Mouse (Mus musculus) midbrain, embryonic 12.5 days (tissue): Measurements from ENCODE around the gene Cd69. TPM values are rescaled to one million over a fixed set of nuclear protein-coding genes. Genes with fewer than 3 reads are reported as not detected.

Source experiments
- ATAC-seq: fragments of 200-750 bp; cut with Nextera tagmentation; 2 replicates; pipeline ENCODE4 v1.8.0; 2017; ENCODE audit warnings: low read depth, moderate TSS enrichment, moderate library complexity; ENCODE audit not compliant: low FRiP score
- H3K27ac ChIP-seq: fragments of 300-500 bp; sonication (generic); replicated peaks from 2 replicates; pipeline ENCODE4 v1.5.1; 2016; ENCODE audit warnings: mild to moderate bottlenecking
- H3K27me3 ChIP-seq: fragments of 300-500 bp; sonication (generic); 2 replicates; pipeline ENCODE4 v1.6.1; 2016; ENCODE audit warnings: mild to moderate bottlenecking
- H3K36me3 ChIP-seq: fragments of 300-500 bp; sonication (generic); 2 replicates; pipeline ENCODE4 v1.6.1; 2016
- H3K4me1 ChIP-seq: fragments of 300-500 bp; sonication (generic); 2 replicates; pipeline ENCODE4 v1.6.1; 2016
- H3K4me2 ChIP-seq: fragments of 300-500 bp; sonication (generic); replicated peaks from 2 replicates; pipeline ENCODE4 v1.6.1; 2016; ENCODE audit warnings: mild to moderate bottlenecking, moderate library complexity
- H3K4me3 ChIP-seq: fragments of 300-500 bp; sonication (generic); 2 replicates; pipeline ENCODE4 v1.5.1; 2016; ENCODE audit warnings: mild to moderate bottlenecking
- H3K9ac ChIP-seq: fragments of 300-500 bp; sonication (generic); replicated peaks from 2 replicates; pipeline ENCODE4 v1.6.1; 2016; ENCODE audit warnings: mild to moderate bottlenecking, moderate library complexity
- H3K9me3 ChIP-seq: fragments of 300-500 bp; sonication (generic); 2 replicates; pipeline ENCODE4 v1.6.1; 2016; ENCODE audit warnings: mild to moderate bottlenecking
- WGBS: fragments of 180-500 bp; shearing (Covaris S2); methylation state at CpG from one replicate; pipeline ENCODE4 v1.1.7; 2016; 5-methylcytosine and 5-hydroxymethylcytosine counted together
- polyA plus RNA-seq: library from polyadenylated mRNA; unstranded; fragments of >200 nt; fragmentation: Nextera tagmentation; extraction: Ambion mirVana; gene quantifications from 2 replicates; pipeline ENCODE4 v1.2.1, GENCODE M21; 2016

The Cd69 gene
- polyA plus RNA-seq, 1 experiment from 2014 or later = not detected

- Histone ChIP-seq H3K9ac (no peak overlapping the region), H3K4me2 (no peak overlapping the region), H3K9me3 (no peaks in the 10 kb centered on the region), H3K36me3 (no peaks in the 10 kb centered on the region), H3K4me3 (no peak overlapping the region), H3K4me1 (0 out of 2 replicates have a peak, but pooled peaks cover 3% of the 10 kb centered on the region), H3K27me3 (no peaks in the 10 kb centered on the region), H3K27ac (no peak overlapping the region)
- 89% methylated on average over 6 of the region's 6 CpGs for WGBS
- ATAC-seq = no peak
Measured at GRCm38 (mm10) chr6:129233366-129233954, 41.8 kb downstream of the Cd69 start.

DNA sequence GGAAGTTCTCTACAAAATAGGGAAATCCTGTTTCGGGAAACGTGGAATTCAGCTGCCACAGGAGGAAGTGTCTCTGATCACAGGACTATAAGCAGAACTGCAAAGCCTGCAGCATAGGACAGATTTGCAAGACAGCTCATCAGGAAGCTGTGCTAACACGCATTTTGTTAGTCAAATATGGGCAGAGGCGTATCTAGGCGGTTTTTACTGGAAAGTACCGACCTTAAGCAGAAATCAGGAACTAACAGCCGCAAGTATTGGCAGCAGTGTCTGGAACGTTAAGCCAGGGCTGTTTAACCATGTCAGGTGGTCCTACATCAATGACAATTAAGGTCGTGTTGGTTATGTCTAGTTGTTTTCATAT lies 42.4 kb downstream of the Cd69 start:
- Histone ChIP-seq H3K27ac (no peak overlapping the region), H3K9me3 (no peaks in the 10 kb centered on the region), H3K27me3 (no peaks in the 10 kb centered on the region), H3K9ac (no peak overlapping the region), H3K4me1 (0 out of 2 replicates have a peak, but pooled peaks cover 3% of the 10 kb centered on the region), H3K36me3 (no peaks in the 10 kb centered on the region), H3K4me3 (no peak overlapping the region), H3K4me2 (no peak overlapping the region)
- ATAC-seq = no peak
- 87% methylated on average over 9 of the region's 9 CpGs for WGBS

- no peak overlapping the region for H3K4me2 ChIP-seq
- no peak overlapping the region for H3K9ac ChIP-seq
- H3K9me3 ChIP-seq = no peaks in the 10 kb centered on the region
- no peak for ATAC-seq
- H3K36me3 ChIP-seq = no peaks in the 10 kb centered on the region
- H3K27ac ChIP-seq = no peak overlapping the region
- H3K4me1 ChIP-seq = no peaks in the 10 kb centered on the region
- H3K4me3 ChIP-seq = no peak overlapping the region
- WGBS = 78% methylated on average over 5 of the region's 5 CpGs
- no peaks in the 10 kb centered on the region for H3K27me3 ChIP-seq
Measured at GRCm38 (mm10) chr6:129232005-129232841, 43.0 kb downstream of the Cd69 start.

GRCm38 (mm10) chr6:129229774-129230578 lies 45.3 kb downstream of the Cd69 start:
- no peaks in the 10 kb centered on the region for H3K27me3 ChIP-seq
- no peak overlapping the region for H3K4me2 ChIP-seq
- no peaks in the 10 kb centered on the region for H3K9me3 ChIP-seq
- WGBS = 79% methylated on average over 3 of the region's 3 CpGs
- H3K36me3 ChIP-seq = no peaks in the 10 kb centered on the region
- H3K27ac ChIP-seq = no peak overlapping the region
- no peak overlapping the region for H3K9ac ChIP-seq
- no peak for ATAC-seq
- no peaks in the 10 kb centered on the region for H3K4me1 ChIP-seq
- no peak overlapping the region for H3K4me3 ChIP-seq

GRCm38 (mm10) chr6:129228935-129229773 lies 46.1 kb downstream of the Cd69 start:
- Histone ChIP-seq H3K27me3 (no peaks in the 10 kb centered on the region), H3K4me1 (no peaks in the 10 kb centered on the region), H3K27ac (no peak overlapping the region), H3K9me3 (no peaks in the 10 kb centered on the region), H3K36me3 (no peaks in the 10 kb centered on the region), H3K9ac (no peak overlapping the region), H3K4me2 (no peak overlapping the region), H3K4me3 (no peak overlapping the region)
- no peak for ATAC-seq
- WGBS = 71% methylated on average over 3 of the region's 3 CpGs

GRCm38 (mm10) chr6:129225078-129225477 lies 50.2 kb downstream of the Cd69 start:
- no peaks in the 10 kb centered on the region for H3K36me3 ChIP-seq
- WGBS = 84% methylated on average over 2 of the region's 2 CpGs
- H3K27me3 ChIP-seq = no peaks in the 10 kb centered on the region
- H3K4me2 ChIP-seq = no peak overlapping the region
- H3K9ac ChIP-seq = no peak overlapping the region
- H3K27ac ChIP-seq = no peak overlapping the region
- ATAC-seq = no peak
- H3K4me1 ChIP-seq = no peaks in the 10 kb centered on the region
- no peaks in the 10 kb centered on the region for H3K9me3 ChIP-seq
- no peak overlapping the region for H3K4me3 ChIP-seq

GRCm38 (mm10) chr6:129224090-129224489 lies 51.1 kb downstream of the Cd69 start:
- WGBS = 85% methylated on average over 1 of the region's 1 CpGs
- H3K4me3 ChIP-seq = no peak overlapping the region
- H3K9ac ChIP-seq = no peak overlapping the region
- no peaks in the 10 kb centered on the region for H3K9me3 ChIP-seq
- no peak for ATAC-seq
- no peaks in the 10 kb centered on the region for H3K36me3 ChIP-seq
- no peak overlapping the region for H3K27ac ChIP-seq
- no peaks in the 10 kb centered on the region for H3K27me3 ChIP-seq
- H3K4me2 ChIP-seq = no peak overlapping the region
- no peaks in the 10 kb centered on the region for H3K4me1 ChIP-seq

- no peak for ATAC-seq
- no peak overlapping the region for H3K9ac ChIP-seq
- H3K4me3 ChIP-seq = no peak overlapping the region
- H3K9me3 ChIP-seq = no peaks in the 10 kb centered on the region
- WGBS = 79% methylated on average over 2 of the region's 2 CpGs
- H3K27ac ChIP-seq = no peak overlapping the region
- no peaks in the 10 kb centered on the region for H3K27me3 ChIP-seq
- no peak overlapping the region for H3K4me2 ChIP-seq
- no peaks in the 10 kb centered on the region for H3K4me1 ChIP-seq
- H3K36me3 ChIP-seq = no peaks in the 10 kb centered on the region
Measured at GRCm38 (mm10) chr6:129223611-129224010, 51.6 kb downstream of the Cd69 start.

GRCm38 (mm10) chr6:129222188-129222800 lies 52.9 kb downstream of the Cd69 start:
- no peak for ATAC-seq
- Histone ChIP-seq H3K4me3 (no peak overlapping the region), H3K27me3 (no peaks in the 10 kb centered on the region), H3K27ac (no peak overlapping the region), H3K4me2 (no peak overlapping the region), H3K4me1 (no peaks in the 10 kb centered on the region), H3K36me3 (no peaks in the 10 kb centered on the region), H3K9me3 (no peaks in the 10 kb centered on the region), H3K9ac (no peak overlapping the region)
- 93% methylated on average over 3 of the region's 3 CpGs for WGBS

GRCm38 (mm10) chr6:129221053-129221452 lies 54.2 kb downstream of the Cd69 start:
- Histone ChIP-seq H3K27me3 (no peaks in the 10 kb centered on the region), H3K27ac (no peak overlapping the region), H3K4me2 (no peak overlapping the region), H3K36me3 (no peaks in the 10 kb centered on the region), H3K9ac (no peak overlapping the region), H3K4me1 (no peaks in the 10 kb centered on the region), H3K4me3 (no peak overlapping the region), H3K9me3 (no peaks in the 10 kb centered on the region)
- ATAC-seq = no peak
- 82% methylated on average over 1 of the region's 1 CpGs for WGBS

DNA sequence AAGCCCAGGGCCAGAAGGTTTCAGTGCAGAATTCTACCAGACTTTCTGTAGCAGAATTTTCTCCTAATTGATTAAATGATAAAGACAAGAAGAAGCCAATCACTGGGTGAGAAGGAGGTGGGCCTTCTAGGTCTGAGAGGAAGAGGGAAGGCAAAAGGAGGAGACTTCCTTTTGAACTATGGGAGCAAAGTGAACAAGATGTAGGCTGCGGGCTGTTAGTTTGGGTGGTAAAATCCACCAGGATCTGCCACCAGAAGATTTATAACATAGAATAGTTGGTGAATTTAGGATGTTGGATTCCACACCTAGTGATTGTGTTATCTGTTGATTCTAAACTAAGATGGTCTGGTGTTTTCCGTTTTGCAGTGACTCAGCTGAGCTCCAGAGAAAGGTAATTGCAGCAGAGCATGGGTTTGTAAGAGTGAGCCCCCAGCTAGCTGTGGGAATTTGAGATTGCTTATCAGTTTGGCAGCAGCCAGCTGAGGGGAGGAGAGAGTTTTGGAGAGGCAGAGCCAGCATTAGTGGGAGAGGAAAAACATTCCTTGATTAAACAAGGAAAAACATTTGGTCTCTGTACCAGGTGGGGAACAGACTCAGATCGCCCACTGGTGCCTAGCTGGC lies 55.2 kb downstream of the Cd69 start:
- WGBS = 74% methylated on average over 3 of the region's 3 CpGs

More for the DNA sequence above, 55.2 kb downstream of the Cd69 start:
- no peak overlapping the region for H3K4me2 ChIP-seq
- H3K27me3 ChIP-seq = no peaks in the 10 kb centered on the region
- no peak for ATAC-seq
- no peak overlapping the region for H3K4me3 ChIP-seq
- no peaks in the 10 kb centered on the region for H3K36me3 ChIP-seq
- H3K4me1 ChIP-seq = no peaks in the 10 kb centered on the region
- no peaks in the 10 kb centered on the region for H3K9me3 ChIP-seq
- no peak overlapping the region for H3K27ac ChIP-seq
- no peak overlapping the region for H3K9ac ChIP-seq
